Mouse (Mus musculus): ENCODE data around the gene Tmem120b. TPM values are rescaled to one million over a fixed set of nuclear protein-coding genes. Genes with fewer than 3 reads are reported as not detected.

Tmem120b gene
- total and polyA plus RNA-seq, 3 experiments: 4.8 to 8.0 (median 6.2) TPM

GRCm38 (mm10) chr5:123057366-123058250, 10.6 kb upstream of the Tmem120b start (continued):
- no peak; the same call in 1 of the 2 replicates for TF ChIP-seq SIN3A (IDR thresholded peaks at IDR 0.05; ENCODE audit: low read length)
- TF ChIP-seq SMC3 (IDR thresholded peaks at IDR 0.05; ENCODE audit: low read depth, low read length): no peak
- TF ChIP-seq EP300 (IDR thresholded peaks at IDR 0.05; ENCODE audit: low read length): no peak
- peak; percentile 65 for TF ChIP-seq USF2 (conservative IDR thresholded peaks at IDR 0.05; ENCODE audit: low read depth, low read length)
- peak; percentile 78 for TF ChIP-seq HCFC1 (IDR thresholded peaks at IDR 0.05; ENCODE audit: low read depth, low read length)
- TF ChIP-seq PAX5 (IDR thresholded peaks at IDR 0.05; ENCODE audit: low read length): no peak
- TF ChIP-seq MEF2A (IDR thresholded peaks at IDR 0.05; ENCODE audit: borderline replicate concordance, low read depth, low read length): no peak
- TF ChIP-seq JUND (conservative IDR thresholded peaks at IDR 0.05; ENCODE audit: low read depth, low read length): peak; percentile 80
- peak; percentile 99 for TF ChIP-seq ZNF384 (IDR thresholded peaks at IDR 0.05; ENCODE audit: low read depth, low read length)
- no peak for TF ChIP-seq ZKSCAN1 (IDR thresholded peaks at IDR 0.05; ENCODE audit: borderline replicate concordance, low read depth, low read length)

DNA sequence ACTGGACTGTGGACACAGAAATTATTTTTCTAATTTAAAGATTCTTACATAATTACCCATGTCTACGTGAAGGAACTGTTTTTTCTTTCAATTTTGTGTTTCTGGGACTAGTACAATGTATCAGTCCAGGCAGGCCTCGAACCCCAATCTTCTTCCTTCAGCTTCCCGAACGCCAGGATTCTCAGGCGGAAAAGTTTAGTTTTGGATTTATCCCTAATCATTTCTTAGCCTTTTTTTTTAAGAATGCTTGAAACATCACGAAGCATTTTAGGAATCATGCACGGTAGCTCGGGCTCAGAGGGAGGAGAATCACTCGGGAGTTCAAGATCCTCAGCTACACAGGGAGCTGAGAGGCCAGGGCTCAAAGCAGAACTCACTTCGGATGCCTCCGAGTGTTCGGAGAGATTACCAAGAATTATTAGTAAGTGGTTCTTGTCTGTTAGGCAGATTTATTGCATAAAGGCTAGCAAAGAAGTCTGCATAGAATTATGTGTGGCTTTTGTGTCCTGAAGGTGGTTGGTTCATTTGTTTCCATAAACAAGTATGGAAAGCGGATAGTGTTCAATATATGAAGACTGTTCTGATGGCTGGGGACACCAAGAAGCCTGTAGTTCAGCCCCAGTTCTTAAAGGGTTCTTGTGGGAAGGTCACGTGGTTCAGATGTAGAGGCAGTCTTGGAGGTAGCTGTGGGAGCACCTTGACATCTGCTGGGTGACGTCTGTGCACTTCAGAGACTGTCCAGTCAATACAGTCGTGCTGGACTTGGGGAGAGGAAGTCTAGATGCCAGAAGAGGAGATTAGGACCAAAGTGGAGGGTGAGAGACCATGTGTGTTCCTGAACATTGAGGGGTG, 9.7 kb upstream of the Tmem120b start:
- Histone ChIP-seq H3K36me3 (replicated peaks in 1 of 2; ENCODE audit: control insufficient read depth in 1 of 2, insufficient read depth in 1 of 2, low read length in 1 of 2) (no peaks in the 10 kb centered on the region), H3K9me3 (replicated peaks; ENCODE audit: low read length) (no peaks in the 10 kb centered on the region), H3K9ac (ENCODE audit: insufficient read depth, low read depth) (peak overlapping the region; percentile 72), H3K79me2 (replicated peaks; ENCODE audit: control insufficient read depth, extremely low read depth, insufficient read depth, poor library complexity, severe bottlenecking) (no peaks in the 10 kb centered on the region), H3K27me3 (replicated peaks) (no peaks in the 10 kb centered on the region), H3K4me3 (replicated peaks in 1 of 3; ENCODE audit: low read depth in 2 of 3, low read length in 2 of 3, poor library complexity in 1 of 3) (peak overlapping the region; percentile 15 to 58 (median 48)), H3K27ac (ENCODE audit: insufficient read depth, low read depth) (no peak overlapping the region), H3K4me2 (ENCODE audit: insufficient read depth, low read depth, poor library complexity, severe bottlenecking) (peak overlapping the region; percentile 30; the same call in 1 of the 2 replicates), H3K4me1 (ENCODE audit: control insufficient read depth in 1 of 2, insufficient read depth in 2 of 2) (peaks cover 3 to 13% of the 10 kb centered on the region in 2 experiments)
- DNase-seq (ENCODE audit: extremely low read depth): no peak
- in situ Hi-C loops (cut with MboI; ENCODE audit: low pct_ligation_motif_present, low pct_unique_long_range_greater_than_20kb, low sequenced_read_pairs) (no loop called here), dilution Hi-C loops (cut with MboI; ENCODE audit: extremely low pct_ligation_motif_present, extremely low pct_unique_long_range_greater_than_20kb, low sequenced_read_pairs) (no loop called here)
- TF ChIP-seq GABPA (IDR thresholded peaks at IDR 0.05; ENCODE audit: insufficient replicate concordance, low read depth, low read length): no peak
- TF ChIP-seq MAX (IDR thresholded peaks at IDR 0.05; ENCODE audit: low read length): peak; percentile 86
- TF ChIP-seq EP300 (IDR thresholded peaks at IDR 0.05; ENCODE audit: low read length): no peak
- no peak for TF ChIP-seq CTCF (conservative IDR thresholded peaks at IDR 0.05 in 1 of 2, IDR thresholded peaks at IDR 0.05 in 1 of 2; ENCODE audit: low read depth in 2 of 2, low read length in 2 of 2)
- no peak; the same call in 1 of the 2 replicates for TF ChIP-seq MXI1 (IDR thresholded peaks at IDR 0.05; ENCODE audit: low read depth, low read length)
- TF ChIP-seq E2F4 (IDR thresholded peaks at IDR 0.05; ENCODE audit: insufficient replicate concordance, low read depth, low read length): 0 out of 2 replicates have a peak, but pooled peaks have one; percentile 5
- TF ChIP-seq UBTF (IDR thresholded peaks at IDR 0.05; ENCODE audit: low read depth, low read length): no peak
- no peak for TF ChIP-seq PAX5 (IDR thresholded peaks at IDR 0.05; ENCODE audit: low read length)
- peak; percentile 64 for TF ChIP-seq BHLHE40 (IDR thresholded peaks at IDR 0.05; ENCODE audit: low read depth, low read length)
- no peak for TF ChIP-seq IRF4 (IDR thresholded peaks at IDR 0.05; ENCODE audit: low read depth, low read length)
- no peak for TF ChIP-seq HCFC1 (IDR thresholded peaks at IDR 0.05; ENCODE audit: low read depth, low read length)
- no peak for TF ChIP-seq NRF1 (IDR thresholded peaks at IDR 0.05; ENCODE audit: low read depth, low read length)
- no peak for TF ChIP-seq ZNF384 (IDR thresholded peaks at IDR 0.05; ENCODE audit: low read depth, low read length)
- peak; percentile 78 for TF ChIP-seq USF1 (IDR thresholded peaks at IDR 0.05; ENCODE audit: low read depth, low read length)
- 0 out of 2 replicates have a peak, but pooled peaks have one; percentile 25 for TF ChIP-seq MYC (IDR thresholded peaks at IDR 0.05; ENCODE audit: low read depth, low read length)
- 0 out of 2 replicates have a peak, but pooled peaks have one; percentile 14 for TF ChIP-seq ETS1 (conservative IDR thresholded peaks at IDR 0.05; ENCODE audit: low read depth, low read length)
- no peak for TF ChIP-seq RCOR1 (conservative IDR thresholded peaks at IDR 0.05; ENCODE audit: low read depth, low read length)
- no peak for TF ChIP-seq MAZ (IDR thresholded peaks at IDR 0.05; ENCODE audit: low read depth, low read length)
- TF ChIP-seq NELFE (IDR thresholded peaks at IDR 0.05; ENCODE audit: low read depth, low read length): no peak
- no peak for TF ChIP-seq SMC3 (IDR thresholded peaks at IDR 0.05; ENCODE audit: low read depth, low read length)
- TF ChIP-seq SIN3A (IDR thresholded peaks at IDR 0.05; ENCODE audit: low read length): peak; percentile 15; the same call in 1 of the 2 replicates
- TF ChIP-seq MAFK (IDR thresholded peaks at IDR 0.05; ENCODE audit: insufficient replicate concordance, low read length): 0 out of 2 replicates have a peak, but pooled peaks have one; percentile 7
- TF ChIP-seq TBP (conservative IDR thresholded peaks at IDR 0.05; ENCODE audit: low read depth, low read length): no peak
- peak; percentile 31; the same call in 1 of the 2 replicates for TF ChIP-seq TCF12 (IDR thresholded peaks at IDR 0.05; ENCODE audit: low read depth, low read length)
- TF ChIP-seq CHD1 (IDR thresholded peaks at IDR 0.05; ENCODE audit: low read depth, low read length): peak; percentile 42; the same call in 1 of the 2 replicates
- TF ChIP-seq ZMIZ1 (IDR thresholded peaks at IDR 0.05; ENCODE audit: low read depth, low read length): no peak
- TF ChIP-seq CHD2 (IDR thresholded peaks at IDR 0.05; ENCODE audit: low read length): no peak
- no peak for TF ChIP-seq RAD21 (IDR thresholded peaks at IDR 0.05; ENCODE audit: low read depth, low read length)

Measured in CH12.LX (cell line).